Mouse (Mus musculus) heart, adult 11 months (tissue): ENCODE results near the gene Cd6.
A peak's percentile ranks its signal among the peaks of the same experiment; 100 is the strongest.

Experiments
- DNase-seq: peaks from one replicate; pipeline ENCODE4 v3.0.0; 2022

Cd6 gene

DNA sequence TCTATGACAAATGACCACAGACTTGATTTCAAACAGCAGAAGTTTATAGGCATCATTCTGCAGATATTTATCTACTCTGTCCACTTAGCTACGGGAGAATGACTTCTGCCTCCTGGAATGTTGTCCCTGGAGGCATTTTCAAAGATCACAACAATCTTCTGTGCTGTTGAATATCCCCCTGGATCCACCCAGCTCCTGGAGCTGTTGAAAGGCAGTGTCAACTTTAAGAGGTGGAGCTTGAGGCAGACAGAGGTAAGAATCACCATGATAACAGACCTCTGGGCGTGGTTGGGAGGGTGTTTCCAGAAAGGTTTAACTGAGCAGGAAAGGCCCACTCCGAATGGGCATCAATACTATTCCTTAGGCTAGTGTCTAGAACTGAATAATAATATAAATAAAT lies 5.8 kb upstream of the Cd6 start:
- no peak for DNase-seq

DNA sequence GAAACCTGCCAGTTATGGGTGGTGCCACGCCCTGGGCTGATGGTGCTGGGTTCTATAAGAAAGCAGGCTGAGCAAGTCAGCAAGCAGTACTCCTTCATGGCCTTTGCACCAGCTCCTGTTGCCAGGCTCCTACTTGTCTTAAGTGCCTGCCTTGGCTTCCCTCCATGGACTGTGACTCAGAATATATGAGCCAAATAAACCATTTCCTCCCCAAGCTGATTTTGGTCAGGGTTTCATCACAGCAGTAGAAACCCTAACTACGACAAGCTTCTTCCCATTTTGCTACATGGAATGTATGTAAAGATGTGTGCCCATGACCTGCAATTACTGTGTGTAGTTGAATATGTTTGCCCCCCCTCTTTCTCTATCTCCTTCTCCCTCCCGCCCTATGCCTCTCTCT lies 3.8 kb upstream of the Cd6 start:
- no peak for DNase-seq

DNA sequence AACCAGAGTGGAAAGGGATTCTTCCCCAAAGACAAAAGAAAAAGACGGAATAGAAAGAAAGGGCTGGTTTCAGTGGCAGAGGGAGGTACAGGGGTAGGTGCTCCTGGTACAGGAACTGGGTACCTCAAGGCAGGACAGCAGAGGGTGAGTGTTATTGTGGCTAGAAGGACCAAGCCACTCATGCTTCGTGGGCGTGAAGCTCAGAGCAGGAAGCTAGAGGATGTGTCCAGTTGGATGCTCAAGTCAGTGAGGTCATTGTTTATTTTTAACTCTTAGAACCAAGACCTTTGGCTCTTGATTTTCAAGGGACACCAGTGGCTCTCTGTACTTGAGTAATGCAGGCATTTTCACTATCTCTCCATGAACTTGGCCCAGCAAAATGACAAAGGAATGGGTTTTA lies 2.2 kb upstream of the Cd6 start:
- DNase-seq, result no peak

- DNase-seq, result peak; percentile 96
These were observed 1.6 kb upstream of the Cd6 start for GRCm38 (mm10) chr19:10831424-10831823.

- DNase-seq, result no peak
These were observed 1.5 kb downstream of the Cd6 start for GRCm38 (mm10) chr19:10828321-10828720.

GRCm38 (mm10) chr19:10824061-10824460 lies 5.8 kb downstream of the Cd6 start:
- DNase-seq, result no peak

DNA sequence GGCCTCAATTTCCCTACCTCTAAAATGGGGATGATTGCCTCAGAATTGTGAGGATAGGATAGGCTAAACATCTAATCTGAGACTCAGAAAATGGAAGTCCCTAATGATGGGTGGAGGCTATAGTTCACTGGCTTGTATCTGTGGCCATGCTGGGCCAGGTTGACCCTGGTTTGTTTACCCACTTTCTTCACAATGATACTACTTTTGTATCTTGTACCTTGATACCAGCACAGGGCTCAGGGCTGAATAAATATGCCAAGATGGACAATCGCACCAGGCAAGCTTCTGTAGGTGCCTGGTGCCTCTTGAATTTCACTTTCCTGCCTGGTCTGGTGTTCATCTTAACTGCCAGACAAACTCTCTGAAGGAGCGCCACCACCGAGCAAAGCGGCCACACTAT lies 7.3 kb downstream of the Cd6 start:
- no peak for DNase-seq

DNA sequence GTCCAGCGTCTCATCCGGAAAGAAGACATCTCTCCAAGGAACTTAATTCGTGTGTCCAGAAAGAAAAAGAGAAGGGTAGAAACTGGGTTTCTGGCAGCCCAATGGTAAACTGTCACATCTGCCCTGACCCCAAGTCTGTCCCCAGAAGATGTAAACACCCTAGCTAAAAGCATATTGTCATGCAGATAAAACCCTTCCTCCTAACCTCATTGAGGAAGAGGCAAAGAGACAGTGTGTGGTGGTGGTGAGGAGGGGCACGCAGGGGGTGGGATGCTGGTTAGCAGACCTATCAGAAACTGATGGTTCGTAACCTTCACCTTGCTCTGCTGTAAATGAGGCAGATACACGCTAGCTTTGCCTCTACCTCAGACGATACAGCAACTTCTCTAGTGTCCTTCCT lies 8.5 kb downstream of the Cd6 start:
- no peak for DNase-seq

DNA sequence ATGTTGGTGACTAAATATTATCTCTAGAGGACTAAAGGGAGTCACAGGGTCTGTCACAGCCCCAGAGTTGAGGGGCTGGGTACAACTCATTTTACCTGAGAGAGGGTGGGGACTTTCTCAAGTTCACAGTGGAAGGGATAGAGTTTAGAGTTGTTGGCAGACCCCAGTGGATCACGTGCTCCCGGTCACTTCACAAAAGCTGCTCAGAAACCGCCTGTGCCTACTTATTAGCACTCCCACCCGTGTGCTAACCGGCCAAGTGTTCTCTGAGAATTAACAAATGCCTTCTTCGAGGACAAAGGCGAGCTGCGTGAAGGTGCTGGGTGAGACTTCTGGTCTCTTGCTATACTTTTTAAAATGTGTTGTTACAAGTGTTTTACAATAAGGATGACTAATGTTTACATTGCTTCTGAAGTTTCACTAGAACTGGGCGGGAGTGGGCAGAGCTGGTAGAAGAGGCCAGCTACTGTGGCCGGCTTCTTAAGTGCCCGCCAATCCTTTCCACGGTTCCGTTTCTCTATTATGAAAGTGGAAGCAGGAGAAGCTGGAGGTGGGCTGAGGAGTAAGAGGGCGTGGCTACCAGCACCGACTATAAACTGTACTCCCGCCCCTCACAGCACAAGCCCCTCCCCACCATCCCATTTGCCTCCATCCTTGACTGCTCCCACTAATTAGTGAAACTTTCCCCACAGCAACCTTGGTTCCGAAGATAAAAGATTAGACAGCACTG lies 11.5 kb downstream of the Cd6 start:
- DNase-seq, result no peak

- no peak for DNase-seq
These were observed 13.4 kb downstream of the Cd6 start for GRCm38 (mm10) chr19:10816462-10816861.

DNA sequence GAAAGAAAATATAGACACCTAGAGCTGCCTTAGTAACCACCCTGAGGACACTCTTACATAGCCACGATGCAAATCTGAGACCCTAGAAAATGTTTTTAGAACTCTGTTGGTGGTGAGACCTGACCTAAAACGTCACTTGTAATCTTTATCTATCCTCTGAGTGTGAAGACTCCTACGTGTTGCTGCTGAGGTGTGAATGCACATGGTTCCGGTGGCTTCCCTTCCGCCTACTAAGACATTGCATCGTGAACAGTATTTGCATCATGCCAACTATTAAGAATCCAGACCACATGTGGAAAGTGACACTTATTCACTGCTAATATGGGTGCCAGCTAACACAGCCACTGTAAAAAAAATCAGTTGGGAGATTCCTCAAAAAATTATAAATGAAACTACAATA lies 14.0 kb downstream of the Cd6 start:
- no peak for DNase-seq

- no peak for DNase-seq
These were observed 16.0 kb downstream of the Cd6 start for GRCm38 (mm10) chr19:10813905-10814304.

- DNase-seq, result no peak
These were observed 16.8 kb downstream of the Cd6 start for GRCm38 (mm10) chr19:10813039-10813438.

- DNase-seq, result no peak
These were observed 18.4 kb downstream of the Cd6 start for GRCm38 (mm10) chr19:10811471-10811870.

DNA sequence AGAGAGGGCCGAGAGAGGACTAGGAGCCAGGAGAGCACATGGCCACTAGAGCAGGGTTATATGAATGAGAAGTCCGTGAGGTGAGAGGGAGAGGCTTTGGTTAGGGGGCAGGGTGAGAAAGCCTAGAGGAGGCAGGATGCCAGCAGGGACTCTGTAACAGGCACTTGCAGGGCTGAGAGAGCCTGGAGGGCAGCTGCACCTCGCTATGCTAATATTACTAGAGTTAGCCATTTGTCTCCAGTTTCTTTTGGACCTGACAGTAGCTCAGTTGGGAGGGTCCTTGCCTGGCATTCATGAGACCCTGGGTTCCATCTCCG lies 19.7 kb downstream of the Cd6 start:
- DNase-seq, result no peak

DNA sequence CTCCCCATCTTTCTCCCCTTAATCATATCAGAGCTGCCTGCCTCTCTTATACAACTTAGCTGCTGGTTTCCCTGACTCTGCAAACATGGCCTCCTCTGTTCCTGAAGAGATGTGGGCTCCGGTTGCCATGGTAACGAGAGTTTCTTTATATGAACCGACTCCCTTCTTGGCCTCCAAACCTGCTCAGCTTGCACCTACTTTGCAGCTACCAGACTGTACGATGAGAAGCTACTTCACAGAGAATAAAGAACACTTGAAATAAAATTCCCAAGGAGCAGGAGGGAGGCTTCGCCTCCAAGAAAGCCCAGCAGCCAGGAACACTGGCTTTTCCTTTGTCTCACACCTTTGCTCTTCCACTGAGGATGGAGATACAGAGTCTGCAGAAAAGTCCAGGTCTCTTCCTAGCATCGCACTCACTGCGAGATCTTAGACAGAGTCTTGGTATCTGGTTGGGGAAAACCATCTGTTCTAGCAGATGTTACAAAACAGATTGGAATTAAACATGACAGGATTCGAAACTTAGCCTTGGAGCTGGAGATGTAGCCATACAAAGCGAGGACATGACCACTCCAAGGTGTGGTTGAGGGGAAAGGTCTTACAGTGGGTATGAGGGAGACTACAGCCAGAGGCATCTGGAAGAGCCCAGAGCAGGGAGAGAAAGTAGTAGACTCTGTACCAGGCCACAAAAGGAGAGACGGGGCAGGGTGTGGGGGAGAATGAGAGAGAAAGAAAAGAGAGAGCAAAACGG lies 20.3 kb downstream of the Cd6 start:
- DNase-seq, result no peak

GRCm38 (mm10) chr19:10808524-10809233 lies 21.2 kb downstream of the Cd6 start:
- DNase-seq, result no peak

GRCm38 (mm10) chr19:10805661-10806285 lies 24.1 kb downstream of the Cd6 start:
- DNase-seq, result no peak

DNA sequence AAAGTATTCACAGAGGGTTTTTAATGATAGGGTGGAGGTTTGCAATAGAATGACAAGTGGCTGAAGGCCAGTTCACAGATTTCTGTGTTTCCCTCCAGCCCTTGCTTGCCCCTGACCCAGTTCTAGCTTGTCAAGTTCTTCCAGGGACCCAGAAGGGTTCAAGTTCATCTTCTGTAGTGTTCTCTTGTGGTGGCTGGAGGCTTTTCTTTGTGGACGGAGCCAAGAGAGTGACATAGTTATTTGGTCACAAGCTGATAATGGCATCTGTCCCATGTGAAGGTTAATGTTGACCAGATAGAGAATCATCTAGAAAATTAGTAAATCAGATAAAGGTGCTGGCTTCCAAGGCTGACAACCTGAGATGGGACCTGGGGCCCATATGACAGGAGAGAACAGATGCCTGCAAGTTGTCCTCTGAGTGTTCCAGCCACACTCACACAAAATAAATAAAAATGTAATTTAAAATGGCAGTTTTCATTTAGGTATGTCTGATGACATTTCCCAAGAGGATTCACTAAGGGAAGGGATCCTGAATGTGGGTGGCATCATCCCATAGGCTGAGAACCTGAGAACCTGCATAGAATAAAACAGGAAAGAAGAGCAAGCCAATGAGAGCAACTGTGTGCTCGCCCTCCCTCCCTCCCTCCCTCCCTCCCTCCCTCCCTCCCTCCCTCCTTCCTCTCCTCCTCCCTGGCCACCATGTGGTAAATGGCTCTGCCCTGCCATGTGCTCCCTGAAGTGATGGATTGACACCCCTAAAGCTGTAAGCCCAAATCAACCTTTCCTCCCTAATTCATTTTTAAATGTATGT lies 24.8 kb downstream of the Cd6 start:
- DNase-seq, result no peak

DNA sequence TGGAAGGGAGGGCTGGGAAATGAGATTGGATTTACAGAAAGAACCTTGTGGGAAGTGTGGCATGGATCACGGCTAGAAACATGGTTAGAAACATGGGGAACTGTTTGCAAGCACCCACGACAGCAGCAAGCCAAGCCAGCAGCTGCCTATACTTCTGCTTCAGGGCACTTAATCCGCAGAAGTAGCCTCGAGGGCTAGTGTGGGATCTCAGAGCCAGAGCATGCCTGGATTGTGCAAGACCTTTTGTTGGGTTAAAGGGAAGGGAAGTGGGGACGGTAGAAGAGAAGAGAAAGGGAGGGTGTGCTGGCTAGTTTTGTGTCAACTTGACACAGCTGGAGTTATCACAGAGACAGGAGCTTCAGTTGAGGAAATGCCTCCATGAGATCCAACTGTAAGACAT lies 26.1 kb downstream of the Cd6 start:
- no peak for DNase-seq

- no peak for DNase-seq
These were observed 28.0 kb downstream of the Cd6 start for GRCm38 (mm10) chr19:10801906-10802305.

DNA sequence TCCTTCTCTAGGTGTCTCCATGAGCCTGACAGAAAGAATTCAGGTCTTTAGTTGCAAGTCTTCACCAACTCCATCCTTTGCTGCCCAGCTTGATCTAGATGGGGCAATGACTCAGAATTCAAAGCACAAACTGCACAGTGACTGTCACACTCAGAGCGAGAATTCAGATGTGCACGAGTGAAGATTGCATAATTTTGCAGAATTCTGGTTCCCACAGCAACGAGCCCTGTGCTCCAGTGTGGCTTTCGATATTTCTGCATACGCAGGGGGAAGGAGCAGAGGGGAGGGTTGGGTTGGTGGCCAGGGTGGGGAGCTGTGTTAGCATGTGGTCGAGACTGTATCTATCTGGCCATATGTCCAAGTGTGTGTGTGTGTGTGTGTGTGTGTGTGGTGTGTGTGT lies 28.8 kb downstream of the Cd6 start:
- no peak for DNase-seq

DNA sequence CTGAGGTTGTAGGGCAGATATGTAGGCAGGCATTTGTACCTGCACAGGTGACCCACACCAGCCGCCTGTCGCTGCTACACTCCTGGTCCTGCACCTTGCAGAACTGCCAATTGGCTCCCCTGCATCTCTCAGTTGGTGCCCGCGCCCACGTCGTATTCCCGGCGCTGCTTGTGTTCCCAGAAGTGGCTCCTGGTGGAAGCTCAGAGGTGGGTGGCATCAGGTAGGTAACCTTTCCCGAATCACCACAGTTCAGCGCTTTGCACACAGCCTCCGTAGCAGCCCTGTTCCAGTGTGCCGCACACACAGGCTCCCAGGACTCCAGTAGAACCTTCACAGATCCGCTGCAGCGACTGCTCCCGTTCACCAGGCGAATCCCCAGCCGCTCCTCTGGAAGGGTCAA lies 30.7 kb downstream of the Cd6 start:
- DNase-seq, result no peak
